Mouse (Mus musculus) lung, postnatal 36 days (tissue): ENCODE data around the gene N4bp2l2.

Source experiments
- DNase-seq: peaks from one replicate; pipeline ENCODE4 v3.0.0; 2022; ENCODE audit warnings: mixed read lengths

N4bp2l2 gene

GRCm38 (mm10) chr5:150641440-150641839 is 24.5 kb downstream of the N4bp2l2 start:
- DNase-seq = no peak

DNA sequence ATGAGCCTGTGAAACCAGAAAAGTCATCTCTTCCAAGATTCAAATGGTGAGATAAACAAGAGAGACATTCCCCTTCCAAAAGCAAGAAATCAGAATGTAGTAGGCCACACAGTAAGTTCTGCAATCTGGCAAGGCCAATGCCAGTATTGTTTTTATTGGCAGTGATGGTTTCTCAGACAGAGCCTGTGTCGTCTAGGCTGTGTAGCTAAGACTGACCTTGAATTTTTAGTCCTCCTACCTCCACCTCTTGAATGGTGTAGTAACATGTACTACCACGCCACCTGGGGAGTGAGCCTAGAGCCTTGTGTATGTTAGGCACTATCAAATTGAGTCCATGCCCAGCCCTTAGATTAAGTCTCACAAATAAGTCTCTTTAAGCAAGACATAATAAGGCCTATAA is 36.3 kb downstream of the N4bp2l2 start:
- DNase-seq = no peak

GRCm38 (mm10) chr5:150629272-150629671 is 36.7 kb downstream of the N4bp2l2 start:
- DNase-seq = no peak

DNA sequence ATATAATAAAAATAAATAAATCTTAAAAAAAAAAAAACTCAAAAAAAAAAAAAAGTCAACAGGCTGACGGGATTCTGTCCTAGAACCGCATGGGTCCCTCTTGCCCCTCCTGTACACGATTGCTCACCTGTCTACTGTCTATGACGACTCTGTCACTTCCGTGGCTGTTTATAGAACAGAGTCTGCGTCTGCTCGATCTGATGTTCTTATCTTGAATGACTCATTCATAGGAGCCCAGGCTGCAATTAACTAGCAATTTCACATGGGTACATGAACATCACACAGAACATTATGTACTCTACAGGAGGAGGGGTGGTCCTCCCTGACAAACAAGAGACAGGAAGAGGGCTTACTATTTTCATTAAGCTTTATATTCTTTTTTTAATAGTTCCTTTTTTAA is 40.5 kb downstream of the N4bp2l2 start:
- DNase-seq = no peak

DNA sequence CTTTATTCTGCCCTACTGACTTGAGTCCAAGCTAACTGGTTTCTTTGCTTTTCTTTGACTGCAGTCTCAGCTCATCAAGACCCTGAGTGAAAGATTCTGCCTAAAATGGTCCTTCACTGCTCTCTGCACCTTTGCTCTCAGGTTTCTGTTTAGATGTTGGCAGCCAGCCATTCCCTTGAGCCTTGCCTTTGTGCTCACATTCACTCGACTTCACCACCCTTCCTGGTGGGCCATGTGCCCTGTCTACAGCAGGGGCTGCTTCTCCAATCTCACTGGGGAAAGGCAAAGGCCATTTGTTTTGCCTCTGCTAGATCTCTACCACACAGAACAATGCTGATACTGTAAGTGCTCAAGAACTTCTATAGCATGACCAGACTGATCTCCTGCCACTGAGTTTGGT is 43.2 kb downstream of the N4bp2l2 start:
- DNase-seq = peak; percentile 52

DNA sequence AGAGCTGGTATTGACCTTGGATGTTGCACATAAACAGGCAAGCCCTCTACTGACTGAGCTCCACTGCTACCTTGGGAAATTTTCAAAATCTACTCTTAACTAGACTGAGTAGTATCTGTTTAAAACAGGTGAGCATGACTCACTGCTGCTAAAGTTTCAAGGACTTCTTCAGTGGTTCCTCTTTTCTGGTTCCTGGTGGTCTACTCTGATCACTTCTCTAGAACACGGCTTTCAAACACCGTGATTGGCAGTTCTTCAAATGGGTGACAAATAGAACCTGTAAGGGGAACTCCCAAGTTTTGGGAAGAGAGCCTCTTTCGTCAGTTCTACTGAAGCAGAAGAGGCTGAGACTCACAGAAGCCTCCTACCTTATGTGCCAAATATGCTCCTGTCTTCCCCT is 44.4 kb downstream of the N4bp2l2 start:
- peak; percentile 41 for DNase-seq

GRCm38 (mm10) chr5:150620588-150621135 is 45.3 kb downstream of the N4bp2l2 start:
- no peak for DNase-seq

DNA sequence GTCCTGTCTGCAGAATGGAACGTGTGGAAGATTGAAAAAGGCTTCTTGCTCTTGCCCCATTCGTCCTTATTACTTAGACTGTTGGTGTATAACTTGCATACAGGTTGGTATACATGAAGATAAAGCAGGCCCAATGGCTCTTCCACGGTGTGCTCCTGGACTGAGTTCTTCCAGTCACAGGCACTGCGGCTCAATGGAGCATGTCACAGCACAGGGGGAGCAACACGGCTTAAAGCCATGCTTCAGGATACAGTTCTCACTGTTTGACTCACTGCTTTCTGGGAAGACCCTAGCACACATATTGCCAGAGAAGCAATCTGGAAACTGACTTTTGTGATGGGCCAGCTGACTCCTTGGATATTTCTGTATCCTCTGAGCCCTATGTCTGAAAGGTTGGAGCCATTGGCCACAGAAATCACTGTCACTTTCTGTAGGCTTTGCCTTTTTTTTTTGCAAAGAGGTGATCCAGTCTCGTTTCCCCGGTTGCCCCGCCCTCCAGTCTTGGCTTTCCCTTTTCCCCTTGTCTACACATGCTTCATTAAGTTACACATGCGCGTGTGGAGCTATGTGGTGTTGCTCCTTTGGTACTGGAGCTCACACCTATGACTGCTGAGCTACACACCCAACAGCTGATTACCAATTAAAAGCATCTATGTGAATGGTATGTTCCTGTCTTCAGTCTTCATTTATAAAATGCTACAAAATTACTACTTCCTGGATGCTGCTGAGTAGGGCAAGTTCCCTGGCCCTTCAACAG is 47.2 kb downstream of the N4bp2l2 start:
- no peak for DNase-seq

- no peak for DNase-seq
Measured at GRCm38 (mm10) chr5:150616731-150617130, 49.3 kb downstream of the N4bp2l2 start.

DNA sequence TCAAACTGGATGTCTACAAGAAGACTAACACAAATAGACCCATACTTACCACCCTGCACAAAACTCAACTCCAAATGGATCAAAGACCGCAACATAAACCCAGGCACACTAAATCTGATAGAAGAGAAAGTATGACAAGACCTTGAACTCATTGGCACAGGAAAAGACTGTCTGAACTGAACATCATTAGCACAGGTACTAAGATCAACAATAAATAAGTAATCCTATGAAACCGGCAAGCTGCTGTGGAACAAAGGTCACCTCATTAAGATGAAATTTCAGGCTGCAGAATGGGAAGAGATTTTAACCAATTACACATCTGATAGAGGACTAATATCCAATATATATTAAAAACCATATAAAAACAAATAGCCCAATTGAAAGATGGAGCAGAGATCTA is 49.8 kb downstream of the N4bp2l2 start:
- no peak for DNase-seq

GRCm38 (mm10) chr5:150614054-150614453 is 51.9 kb downstream of the N4bp2l2 start:
- no peak for DNase-seq

DNA sequence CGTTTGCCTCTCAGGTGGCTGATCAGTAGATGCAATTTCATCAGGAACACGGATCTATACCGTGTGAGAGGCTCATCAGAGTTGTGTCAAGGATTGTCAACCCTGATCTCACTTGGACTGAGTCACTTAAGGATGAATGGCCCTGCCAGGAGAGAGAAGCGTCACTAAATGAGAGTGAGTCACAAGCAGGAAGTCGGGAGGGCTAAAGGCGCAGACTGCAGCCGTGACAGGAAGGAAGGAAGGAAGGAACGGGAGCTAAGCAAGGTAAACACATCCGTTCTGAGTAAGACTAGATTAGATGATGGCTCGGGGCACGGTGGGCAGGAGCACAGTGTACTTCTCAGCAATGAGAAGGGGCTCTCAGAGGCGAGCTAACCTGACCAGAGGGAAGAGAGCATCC is 54.3 kb downstream of the N4bp2l2 start:
- peak; percentile 23 for DNase-seq

- no peak for DNase-seq
Measured at GRCm38 (mm10) chr5:150611136-150611535, 54.8 kb downstream of the N4bp2l2 start.

DNA sequence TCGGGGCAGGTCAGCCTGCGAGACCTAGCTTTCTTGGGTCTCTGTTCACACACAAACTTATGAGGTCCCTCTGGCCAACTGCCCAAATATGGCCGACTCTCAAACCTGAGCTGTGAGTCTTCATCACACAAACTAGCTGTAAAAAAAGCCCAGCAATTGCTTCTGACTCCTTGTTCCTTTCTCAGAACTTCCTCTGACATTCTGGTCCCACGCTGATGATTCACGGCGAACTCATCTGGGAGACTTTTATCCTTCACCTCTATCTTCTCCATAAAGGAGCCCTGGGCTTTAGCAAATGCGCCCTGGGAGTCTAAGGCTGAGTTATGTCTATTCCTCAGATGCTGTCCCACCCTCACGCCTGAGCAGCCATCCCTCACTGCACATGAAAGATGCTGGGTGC is 58.4 kb downstream of the N4bp2l2 start:
- no peak for DNase-seq

- DNase-seq = no peak
Measured at GRCm38 (mm10) chr5:150606131-150606530, 59.9 kb downstream of the N4bp2l2 start.

GRCm38 (mm10) chr5:150601441-150602230 is 64.3 kb downstream of the N4bp2l2 start:
- DNase-seq = no peak

DNA sequence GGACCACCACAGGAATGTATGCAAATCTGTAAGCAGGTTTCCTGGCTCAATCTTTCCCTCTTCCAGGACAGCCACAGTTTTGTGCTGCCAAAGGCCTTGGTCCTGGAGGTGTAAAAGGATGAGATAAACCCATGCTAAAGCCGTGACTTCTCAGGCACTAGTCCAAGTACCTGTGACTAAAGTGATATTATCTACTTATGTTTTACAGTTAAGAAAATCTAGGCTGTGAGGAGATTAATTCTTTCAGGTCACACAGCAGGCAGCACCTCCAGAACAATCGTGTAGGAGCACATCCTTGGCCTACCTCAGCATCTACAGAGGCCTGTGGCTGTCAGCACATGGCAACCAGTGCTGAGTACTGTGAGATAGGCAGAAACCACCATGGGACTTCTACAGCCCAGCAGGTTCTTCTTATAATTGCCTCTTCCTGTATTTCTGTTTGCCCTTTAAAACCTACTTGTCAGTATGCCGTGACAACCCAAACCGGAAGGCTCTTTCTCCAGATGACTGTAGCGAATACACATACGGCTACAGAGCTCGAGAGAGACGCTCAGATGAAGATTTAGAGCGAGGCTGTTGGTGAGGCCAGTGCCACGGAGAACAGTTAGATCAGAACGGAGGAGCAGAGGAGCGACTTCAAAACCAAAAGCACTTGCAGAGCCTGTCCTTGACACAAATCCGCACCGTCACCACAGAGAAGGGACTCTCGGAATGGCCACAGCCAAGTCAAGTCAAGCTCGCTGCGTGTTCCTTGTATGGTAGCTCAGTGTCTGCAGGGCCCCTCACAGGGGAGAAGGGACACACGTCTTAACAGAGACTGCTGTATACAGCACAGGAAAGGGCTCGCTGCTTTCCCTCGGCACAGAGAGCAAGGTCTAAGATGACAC is 65.2 kb downstream of the N4bp2l2 start:
- peak; percentile 34 for DNase-seq

DNA sequence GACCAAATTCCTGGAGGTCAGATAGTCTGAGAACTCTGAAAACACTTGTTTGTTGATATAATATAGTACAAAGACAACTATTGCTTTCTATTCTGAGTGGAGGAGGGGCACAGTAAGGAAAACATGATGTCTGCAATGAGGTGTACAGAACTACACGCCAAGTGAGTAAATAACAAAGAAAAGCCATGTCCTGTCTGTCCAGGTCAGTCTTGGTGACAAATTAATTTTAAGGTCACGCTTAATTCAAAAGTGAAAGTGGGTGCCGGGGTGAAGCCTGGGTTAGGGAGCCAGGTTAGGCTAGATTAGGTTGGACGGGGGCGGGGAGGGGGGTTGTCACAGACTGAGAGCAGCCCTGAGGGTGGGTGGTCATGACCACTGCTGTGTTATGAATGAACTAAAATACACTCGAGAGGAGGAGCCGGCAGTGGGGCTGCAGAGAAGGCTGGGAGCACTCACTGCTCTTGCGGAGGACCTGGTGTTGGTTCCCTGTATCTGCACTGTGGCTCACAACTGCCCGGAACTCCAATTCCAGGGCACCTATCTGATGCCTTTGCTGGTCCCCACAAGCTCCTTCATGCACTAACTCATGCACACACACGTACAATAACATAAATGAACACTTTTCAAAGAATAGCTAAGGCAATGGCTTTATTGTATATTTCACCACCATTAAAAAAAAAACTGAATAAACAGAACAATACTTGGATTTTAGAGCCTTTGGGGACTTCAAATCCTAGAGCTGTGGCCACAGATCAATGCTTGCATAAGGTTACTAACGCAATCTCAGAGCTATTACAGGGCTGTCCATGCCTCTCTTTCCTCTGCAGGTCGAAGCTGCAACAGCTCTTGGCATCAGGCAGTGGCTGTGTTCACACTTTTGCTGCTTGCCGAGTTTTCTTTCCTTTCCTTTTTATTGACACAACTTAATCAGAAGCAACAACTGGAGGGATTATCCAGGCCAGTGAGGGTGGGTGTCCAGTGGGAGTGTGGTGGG is 66.4 kb downstream of the N4bp2l2 start:
- DNase-seq = no peak

DNA sequence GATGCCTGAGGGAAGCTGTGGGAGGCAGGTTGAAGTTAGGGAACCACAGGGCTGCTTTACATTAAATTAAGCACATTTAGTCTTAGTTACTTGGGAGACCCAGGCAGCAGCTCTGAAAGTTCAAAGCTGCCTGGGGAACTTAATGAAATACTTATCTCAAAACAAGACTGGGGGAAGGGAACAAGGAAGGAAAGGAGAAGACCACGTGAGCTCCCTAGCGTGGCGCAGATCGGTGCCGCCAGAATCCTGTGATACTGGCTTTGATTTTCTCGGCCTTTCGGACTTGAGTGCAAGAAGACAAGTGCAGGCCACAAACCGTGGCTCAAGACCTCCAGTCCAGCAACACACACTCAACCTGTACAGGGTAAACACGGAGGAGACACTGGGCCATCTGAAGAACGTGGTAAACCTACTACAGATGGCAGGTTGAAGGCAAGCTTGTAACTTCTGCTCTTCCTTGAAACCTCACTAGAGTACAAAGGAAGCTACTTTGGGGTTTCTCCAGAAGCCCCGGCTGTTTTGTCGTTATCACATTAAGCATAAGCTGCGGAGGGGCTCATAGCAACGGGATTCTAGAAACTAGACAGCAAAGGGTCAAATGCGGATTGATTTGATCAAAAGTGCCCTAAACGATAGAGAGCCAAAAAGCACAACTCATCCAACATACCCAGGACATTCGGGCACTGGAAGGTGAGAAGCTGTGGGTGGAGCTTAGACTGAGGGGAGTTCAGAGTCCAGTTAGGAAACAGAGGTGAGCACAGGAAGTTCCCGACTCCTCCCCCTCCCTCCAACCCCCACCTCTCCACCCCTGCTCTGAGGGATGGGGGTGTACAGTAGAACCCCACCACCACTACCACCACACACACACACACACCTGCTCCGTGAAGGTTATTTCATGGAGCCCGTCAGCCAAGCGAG is 67.5 kb downstream of the N4bp2l2 start:
- no peak for DNase-seq

GRCm38 (mm10) chr5:150597088-150597487 is 68.9 kb downstream of the N4bp2l2 start, which contains the start of gene N4bp2l1:
N4bp2l1 (minus strand) TSS chr5:150597188.
- no peak for DNase-seq
